Mouse (Mus musculus) G1E-ER4 (cell line): ENCODE results near the gene OR5BS1P. TPM values are rescaled to one million over a fixed set of nuclear protein-coding genes. Genes with fewer than 3 reads are reported as not detected.
"Not testable (repeated sequence)": the region's sequence is repeated elsewhere in the genome, so short reads cannot be mapped to it uniquely, and the experiment has no call there.

Experiments
- GATA1 ChIP-seq: IDR thresholded peaks from one replicate; pipeline ENCODE4 v1.8.0; 2012; ENCODE audit warnings: low read length, inconsistent platforms
- polyA plus RNA-seq: library from polyadenylated mRNA; stranded (reverse); fragments of >175 nt; gene quantifications from 2 replicates; pipeline ENCODE4 v1.2.3, GENCODE M21; 2012

OR5BS1P gene
- not detected in 2 replicates for polyA plus RNA-seq

DNA sequence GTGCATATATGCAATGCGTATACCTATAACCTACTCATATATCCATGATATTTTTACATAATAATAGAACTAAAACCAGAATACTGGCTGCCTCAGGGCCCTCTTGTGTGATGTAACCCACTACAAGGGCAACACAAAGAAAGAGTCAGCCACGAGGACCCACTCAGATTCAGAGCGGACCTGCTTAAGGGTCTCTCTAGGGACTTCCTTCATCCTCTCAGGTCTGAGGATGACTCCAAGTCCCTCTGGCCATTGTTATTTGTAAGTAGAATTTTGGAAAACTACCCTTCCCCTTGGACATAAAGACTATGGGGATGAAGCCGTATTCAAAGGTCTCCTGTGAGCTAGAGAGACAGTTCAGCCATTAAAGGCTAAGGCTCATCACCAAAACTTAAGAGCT, at the start of gene OR5BS1P:
Gene OR5BS1P (plus strand): TSS at position 301 of the 400 bp plus-strand sequence.
- TF ChIP-seq GATA1 = no peak

DNA sequence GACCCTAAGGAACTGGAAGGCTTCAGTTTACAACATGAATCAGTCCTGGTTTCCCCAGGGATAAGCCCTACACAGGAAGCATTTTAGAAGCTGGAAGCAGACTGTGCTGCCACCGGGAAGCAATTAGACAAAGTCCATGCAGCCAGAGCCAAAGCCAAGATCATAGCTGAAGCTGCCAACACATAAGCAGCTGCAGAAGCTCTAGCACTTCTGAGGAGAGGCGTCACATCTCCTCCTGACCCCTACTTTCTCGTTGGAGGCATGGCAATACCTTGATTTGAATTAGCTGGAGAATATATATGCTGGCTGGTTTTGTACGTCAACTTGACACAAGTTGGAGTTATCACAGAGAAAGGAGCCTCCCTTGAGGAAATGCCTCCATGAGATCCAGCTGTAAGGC, 48.8 kb upstream of the OR5BS1P start:
- TF ChIP-seq GATA1 = no peak

DNA sequence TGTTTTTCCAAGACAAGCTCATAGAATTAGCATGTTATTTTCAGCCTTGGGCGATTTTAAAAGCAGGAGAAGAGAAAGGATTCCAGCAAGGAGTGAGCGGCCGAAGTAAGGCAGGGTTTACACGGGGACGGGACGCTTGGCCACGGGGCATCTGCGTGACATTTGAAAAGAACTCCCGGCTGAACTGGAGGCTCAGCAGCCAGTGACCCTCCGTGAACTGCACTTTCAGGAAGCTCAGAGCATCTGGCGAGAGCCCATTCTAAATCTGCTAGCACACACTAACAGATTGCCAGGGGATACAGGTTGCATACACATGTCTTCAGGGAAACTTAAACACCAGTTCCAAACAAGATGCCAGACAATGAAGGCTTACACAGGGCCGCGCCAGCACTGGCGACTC, 45.4 kb upstream of the OR5BS1P start:
- TF ChIP-seq GATA1 = no peak

DNA sequence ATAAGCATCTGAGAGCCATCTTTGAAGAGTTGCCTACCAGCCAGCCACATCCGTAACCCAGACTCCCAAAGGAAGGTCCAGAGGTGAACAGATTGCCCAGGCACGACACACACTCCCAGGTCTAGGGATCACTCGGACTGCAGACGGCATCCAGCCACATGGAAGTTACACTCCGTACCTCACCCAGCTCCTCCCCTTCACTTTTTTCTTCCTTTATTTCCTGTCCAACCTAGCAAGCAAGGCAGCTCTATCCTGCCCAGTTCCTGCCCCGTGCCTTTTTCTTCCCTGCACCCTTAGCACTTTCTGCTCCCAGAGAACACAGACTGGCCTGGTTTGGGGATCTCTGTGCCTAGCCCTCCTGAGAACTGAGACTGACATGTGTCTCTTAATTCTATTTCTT, 44.9 kb upstream of the OR5BS1P start:
- no peak for TF ChIP-seq GATA1

DNA sequence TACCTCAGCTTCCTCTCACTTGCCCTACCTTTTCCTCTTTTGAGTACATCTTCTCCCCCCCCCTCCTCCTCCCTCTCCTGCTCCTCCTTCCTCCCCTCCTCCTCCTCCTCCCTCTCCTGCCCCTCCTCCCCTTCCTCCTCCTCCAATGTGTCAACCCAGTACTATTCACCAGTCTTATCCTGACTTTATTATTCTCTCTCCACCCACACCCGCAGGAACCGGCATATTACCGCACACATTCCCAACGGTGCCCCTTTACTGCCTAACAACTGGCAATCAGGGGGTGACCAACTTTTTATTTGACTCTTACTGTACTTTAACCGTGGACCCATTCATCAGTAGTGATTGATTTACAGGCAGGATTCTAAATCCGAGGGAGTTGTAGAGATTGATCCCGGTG, 44.5 kb upstream of the OR5BS1P start:
- no peak for TF ChIP-seq GATA1

DNA sequence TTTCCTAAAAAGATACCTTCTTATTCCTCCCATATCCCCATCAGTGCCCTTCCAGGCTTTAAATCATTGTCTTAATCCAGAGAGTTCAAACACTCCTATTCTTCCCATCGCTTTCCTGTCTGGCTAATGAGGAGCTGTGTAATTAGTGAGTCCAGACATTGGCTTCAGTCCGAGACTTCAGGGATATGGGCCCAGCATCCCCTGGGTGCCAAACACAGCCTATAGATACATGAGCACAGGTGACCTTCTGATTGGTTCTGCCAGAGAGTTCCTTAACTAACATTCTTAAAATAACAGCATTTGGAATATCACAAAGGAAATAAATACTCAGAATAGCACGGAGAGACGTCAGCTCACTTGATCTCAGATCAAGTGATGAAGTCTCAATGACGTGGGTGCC, 38.8 kb upstream of the OR5BS1P start, which contains the start of gene Olfr282:
Gene Olfr282 (plus strand): TSS at position 301 of the 400 bp plus-strand sequence.
- not testable (repeated sequence) for TF ChIP-seq GATA1

DNA sequence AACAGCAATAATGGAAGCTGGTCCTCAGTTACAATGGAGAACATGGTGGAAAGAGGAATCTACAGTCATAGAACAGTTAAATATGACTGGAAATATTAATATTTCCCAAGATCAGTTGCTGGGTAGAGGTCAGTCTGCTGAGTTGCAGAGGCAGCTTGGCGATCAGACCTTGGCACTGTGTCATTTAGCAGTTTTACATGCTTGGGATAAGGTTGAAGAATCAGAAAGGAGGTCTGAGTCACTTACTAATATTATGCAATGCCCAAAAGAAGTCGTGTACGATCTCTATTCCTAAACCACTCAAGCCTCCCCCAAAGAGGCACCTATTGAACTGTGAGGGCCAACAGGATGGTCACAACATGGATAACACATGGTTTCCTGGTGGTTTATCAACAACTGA, 25.1 kb upstream of the OR5BS1P start:
- no peak for TF ChIP-seq GATA1

GRCm38 (mm10) chr15:98448521-98448920, 21.2 kb upstream of the OR5BS1P start:
- no peak for TF ChIP-seq GATA1

- TF ChIP-seq GATA1 = no peak
Observed at GRCm38 (mm10) chr15:98452288-98452687, 17.4 kb upstream of the OR5BS1P start, which contains the start of gene Olfr281. Gene Olfr281 (plus strand): TSS chr15:98452588.

- no peak for TF ChIP-seq GATA1
Observed at GRCm38 (mm10) chr15:98471539-98471938, 1.8 kb downstream of the OR5BS1P start.

DNA sequence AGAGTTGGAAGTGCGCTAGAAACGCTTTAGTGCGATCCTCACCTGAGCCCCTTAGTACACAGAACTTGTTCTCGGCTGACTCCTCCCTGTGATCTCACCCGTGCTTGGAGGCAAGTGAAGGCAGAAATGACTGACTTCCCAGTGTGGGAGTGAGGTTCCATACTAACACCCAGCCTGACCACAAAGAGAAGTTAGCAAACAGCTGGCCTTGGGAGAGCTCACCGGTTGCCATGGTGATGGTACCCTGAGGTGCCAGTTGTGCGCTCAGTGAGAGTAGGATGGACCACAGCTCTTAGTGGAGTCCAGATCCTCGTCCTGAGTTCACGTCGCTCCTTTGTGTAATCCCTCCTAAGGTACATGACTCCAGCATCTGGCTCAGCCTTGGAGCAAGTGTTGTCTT, 5.3 kb downstream of the OR5BS1P start:
- TF ChIP-seq GATA1 = no peak

DNA sequence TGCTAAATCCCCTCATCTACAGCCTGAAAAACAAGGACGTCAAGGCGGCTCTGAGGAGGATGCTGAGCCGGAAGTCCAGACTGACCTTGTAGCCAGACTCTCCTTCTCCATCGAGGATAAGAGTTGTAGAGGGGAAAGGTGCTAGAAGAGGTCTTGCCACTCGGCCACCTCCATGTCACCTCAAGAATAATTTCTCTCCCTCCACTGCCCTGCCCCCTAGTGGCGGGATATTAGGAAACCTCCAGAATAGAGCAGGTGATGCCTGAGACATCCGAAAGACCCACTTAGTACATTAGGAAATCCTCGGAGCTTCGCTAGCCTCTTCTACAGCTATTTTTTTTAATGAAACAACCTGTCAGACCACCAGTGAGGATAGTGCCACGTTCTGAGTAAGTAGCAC, 5.7 kb downstream of the OR5BS1P start:
- no peak for TF ChIP-seq GATA1

- TF ChIP-seq GATA1 = no peak
Observed at GRCm38 (mm10) chr15:98476281-98476680, 6.6 kb downstream of the OR5BS1P start.

GRCm38 (mm10) chr15:98479568-98480102, 9.9 kb downstream of the OR5BS1P start:
- TF ChIP-seq GATA1 = no peak

GRCm38 (mm10) chr15:98482701-98483100, 13.0 kb downstream of the OR5BS1P start, which contains the start of gene Lalba:
Gene Lalba (minus strand): TSS chr15:98482721.
- no peak for TF ChIP-seq GATA1

- TF ChIP-seq GATA1 = no peak
Observed at GRCm38 (mm10) chr15:98483907-98484886, 14.5 kb downstream of the OR5BS1P start.
